Mouse (Mus musculus) liver, adult 2 months (tissue): ENCODE measurements around the gene Tmem184a. TPM values are rescaled to one million over a fixed set of nuclear protein-coding genes. Genes with fewer than 3 reads are reported as not detected.

Source experiments
- DNase-seq: peaks from one replicate; pipeline ENCODE4 v3.0.0-alpha.2; 2011; ENCODE audit warnings: low read depth, low spot score; ENCODE audit errors: extremely low read depth
- H3K27ac ChIP-seq: fragments of 200-500 bp; replicated peaks from 2 replicates; pipeline ENCODE4 v1.5.1; 2012; ENCODE audit warnings: low read depth, mild to moderate bottlenecking, control low read depth, inconsistent platforms, low read length; ENCODE audit not compliant: insufficient read depth
- H3K27me3 ChIP-seq: fragments of 200-500 bp; 2 replicates; pipeline ENCODE4 v1.6.1; 2012; ENCODE audit warnings: mild to moderate bottlenecking, moderate library complexity, low read length, inconsistent platforms; ENCODE audit not compliant: control insufficient read depth, insufficient read depth
- H3K36me3 ChIP-seq: fragments of 200-500 bp; 2 replicates; pipeline ENCODE4 v1.6.1; 2012; ENCODE audit warnings: low read length, inconsistent platforms; ENCODE audit not compliant: control insufficient read depth, insufficient read depth
- H3K4me1 ChIP-seq: fragments of 200-500 bp; 2 replicates; pipeline ENCODE4 v1.6.1; 2011; ENCODE audit warnings: low read length; ENCODE audit not compliant: control insufficient read depth, insufficient read depth
- H3K4me3 ChIP-seq: fragments of 200-500 bp; 2 replicates; pipeline ENCODE4 v1.5.1; 2011; ENCODE audit warnings: low read depth, mild to moderate bottlenecking, control low read depth, low read length, moderate library complexity; ENCODE audit not compliant: insufficient read depth
- H3K79me2 ChIP-seq: fragments of 200-500 bp; 2 replicates; pipeline ENCODE4 v1.6.1; 2012; ENCODE audit warnings: inconsistent platforms, mild to moderate bottlenecking, low read length, moderate library complexity; ENCODE audit not compliant: control insufficient read depth, insufficient read depth
- H3K9ac ChIP-seq: fragments of 200-500 bp; 2 replicates; pipeline ENCODE4 v1.6.1; 2012; ENCODE audit warnings: low read depth, mild to moderate bottlenecking, control low read depth, inconsistent platforms, low read length
- CTCF ChIP-seq: fragments of 200-500 bp; IDR thresholded peaks from 2 replicates; pipeline ENCODE4 v1.5.1; 2011; ENCODE audit warnings: low read depth, low read length, control low read depth
- POLR2A ChIP-seq: fragments of 200-500 bp; IDR thresholded peaks from 2 replicates; pipeline ENCODE4 v1.6.1; 2011; ENCODE audit warnings: low read length, control low read depth; ENCODE audit not compliant: insufficient read depth; ENCODE audit errors: extremely low read depth
- WGBS: fragments of 180-500 bp; shearing (Covaris S2); methylation state at CpG from one replicate; pipeline ENCODE4 v1.1.7; 2018; 5-methylcytosine and 5-hydroxymethylcytosine counted together
- polyA plus RNA-seq: library from polyadenylated mRNA; depleted of rRNA; stranded (reverse); fragments of >200 nt; gene quantifications from 2 replicates; pipeline ENCODE4 v1.2.3, GENCODE M21; 2012
- total RNA-seq: library from RNA; depleted of rRNA; stranded (reverse); fragments of >200 nt; gene quantifications from 2 replicates; pipeline ENCODE4 v1.2.3, GENCODE M21; 2014

Tmem184a gene
- total and polyA plus RNA-seq, 2 experiments = 9.3 to 45.1 TPM

- H3K36me3 ChIP-seq = no peaks in the 10 kb centered on the region
- no peak for TF ChIP-seq POLR2A
- TF ChIP-seq CTCF = no peak
- no peak overlapping the region for H3K27ac ChIP-seq
- DNase-seq = no peak
- H3K79me2 ChIP-seq = no peaks in the 10 kb centered on the region
- H3K4me3 ChIP-seq = no peak overlapping the region
- H3K4me1 ChIP-seq = peaks cover 17% of the 10 kb centered on the region
- no peak overlapping the region for H3K9ac ChIP-seq
- H3K27me3 ChIP-seq = no peaks in the 10 kb centered on the region
- 83% methylated on average over 3 of the region's 3 CpGs for WGBS
These were observed 1.7 kb downstream of the Tmem184a start for GRCm38 (mm10) chr5:139818056-139818455.

GRCm38 (mm10) chr5:139817292-139817691 lies 2.4 kb downstream of the Tmem184a start:
- Histone ChIP-seq H3K4me1 (peaks cover 9% of the 10 kb centered on the region; the same call in 1 of the 2 replicates), H3K27ac (no peak overlapping the region)

GRCm38 (mm10) chr5:139816445-139816844 lies 3.3 kb downstream of the Tmem184a start:
- no peak for TF ChIP-seq POLR2A
- no peak for TF ChIP-seq CTCF
- H3K79me2 ChIP-seq = no peaks in the 10 kb centered on the region
- H3K9ac ChIP-seq = no peak overlapping the region
- H3K4me3 ChIP-seq = no peak overlapping the region
- H3K27ac ChIP-seq = no peak overlapping the region
- no peaks in the 10 kb centered on the region for H3K27me3 ChIP-seq
- no peak for DNase-seq
- peaks cover 6% of the 10 kb centered on the region; the same call in 1 of the 2 replicates for H3K4me1 ChIP-seq
- no peaks in the 10 kb centered on the region for H3K36me3 ChIP-seq

More at GRCm38 (mm10) chr5:139817292-139817691, 2.4 kb downstream of the Tmem184a start:
- TF ChIP-seq POLR2A = no peak
- TF ChIP-seq CTCF = peak; percentile 92
- Histone ChIP-seq H3K27me3 (no peaks in the 10 kb centered on the region), H3K4me3 (no peak overlapping the region), H3K36me3 (no peaks in the 10 kb centered on the region), H3K79me2 (no peaks in the 10 kb centered on the region), H3K9ac (no peak overlapping the region)
- WGBS = 7% methylated on average over 1 of the region's 1 CpGs
- DNase-seq = no peak

GRCm38 (mm10) chr5:139815964-139816363 lies 3.8 kb downstream of the Tmem184a start:
- peaks cover 1% of the 10 kb centered on the region; the same call in 1 of the 2 replicates for H3K4me1 ChIP-seq
- no peak overlapping the region for H3K4me3 ChIP-seq
- H3K36me3 ChIP-seq = no peaks in the 10 kb centered on the region
- 65% methylated on average over 6 of the region's 6 CpGs for WGBS
- H3K9ac ChIP-seq = no peak overlapping the region
- DNase-seq = no peak
- no peaks in the 10 kb centered on the region for H3K79me2 ChIP-seq
- H3K27ac ChIP-seq = no peak overlapping the region
- no peaks in the 10 kb centered on the region for H3K27me3 ChIP-seq
- TF ChIP-seq CTCF (no peak), POLR2A (no peak)

- Histone ChIP-seq H3K36me3 (no peaks in the 10 kb centered on the region; the same call in 1 of the 2 replicates), H3K27ac (peak overlapping the region; percentile 50), H3K4me3 (peak overlapping the region; percentile 58), H3K4me1 (no peaks in the 10 kb centered on the region), H3K9ac (peak overlapping the region; percentile 58), H3K79me2 (no peaks in the 10 kb centered on the region), H3K27me3 (no peaks in the 10 kb centered on the region)
- WGBS = 14% methylated on average over 13 of the region's 13 CpGs
- peak; percentile 89 for DNase-seq
- TF ChIP-seq POLR2A = 0 out of 2 replicates have a peak, but pooled peaks have one; percentile 10
- TF ChIP-seq CTCF = no peak; the same call in 1 of the 2 replicates
These were observed 5.7 kb downstream of the Tmem184a start for GRCm38 (mm10) chr5:139813963-139814381.

- no peaks in the 10 kb centered on the region; the same call in 1 of the 2 replicates for H3K36me3 ChIP-seq
- H3K27me3 ChIP-seq = no peaks in the 10 kb centered on the region
- DNase-seq = no peak
- no peak overlapping the region for H3K27ac ChIP-seq
- no peak overlapping the region for H3K9ac ChIP-seq
- TF ChIP-seq CTCF (no peak), POLR2A (no peak)
- H3K79me2 ChIP-seq = no peaks in the 10 kb centered on the region
- 57% methylated on average over 10 of the region's 10 CpGs for WGBS
- H3K4me3 ChIP-seq = no peak overlapping the region
- H3K4me1 ChIP-seq = no peaks in the 10 kb centered on the region
These were observed 6.6 kb downstream of the Tmem184a start for GRCm38 (mm10) chr5:139813126-139813490.
